Mouse (Mus musculus) lung, postnatal 0 days (tissue): ENCODE measurements around the gene Rnf39.
A peak's percentile ranks its signal among the peaks of the same experiment; 100 is the strongest.

ENCODE experiments used
- CTCF ChIP-seq: IDR thresholded peaks from 2 replicates; pipeline ENCODE4 v1.5.1; 2016; ENCODE audit warnings: antibody characterized with exemption, mild to moderate bottlenecking
- EP300 ChIP-seq: IDR thresholded peaks from 2 replicates; pipeline ENCODE4 v1.6.1; 2016; ENCODE audit warnings: antibody characterized with exemption, mild to moderate bottlenecking, control low read depth

GRCm38 (mm10) chr17:36997033-36997735 is 54.5 kb downstream of the Rnf39 start:
- TF ChIP-seq CTCF (peak; percentile 93), EP300 (0 out of 2 replicates have a peak, but pooled peaks have one; percentile 19)
